ENCODE assay signal across 8 mouse cellular contexts in the genomic region with DNA sequence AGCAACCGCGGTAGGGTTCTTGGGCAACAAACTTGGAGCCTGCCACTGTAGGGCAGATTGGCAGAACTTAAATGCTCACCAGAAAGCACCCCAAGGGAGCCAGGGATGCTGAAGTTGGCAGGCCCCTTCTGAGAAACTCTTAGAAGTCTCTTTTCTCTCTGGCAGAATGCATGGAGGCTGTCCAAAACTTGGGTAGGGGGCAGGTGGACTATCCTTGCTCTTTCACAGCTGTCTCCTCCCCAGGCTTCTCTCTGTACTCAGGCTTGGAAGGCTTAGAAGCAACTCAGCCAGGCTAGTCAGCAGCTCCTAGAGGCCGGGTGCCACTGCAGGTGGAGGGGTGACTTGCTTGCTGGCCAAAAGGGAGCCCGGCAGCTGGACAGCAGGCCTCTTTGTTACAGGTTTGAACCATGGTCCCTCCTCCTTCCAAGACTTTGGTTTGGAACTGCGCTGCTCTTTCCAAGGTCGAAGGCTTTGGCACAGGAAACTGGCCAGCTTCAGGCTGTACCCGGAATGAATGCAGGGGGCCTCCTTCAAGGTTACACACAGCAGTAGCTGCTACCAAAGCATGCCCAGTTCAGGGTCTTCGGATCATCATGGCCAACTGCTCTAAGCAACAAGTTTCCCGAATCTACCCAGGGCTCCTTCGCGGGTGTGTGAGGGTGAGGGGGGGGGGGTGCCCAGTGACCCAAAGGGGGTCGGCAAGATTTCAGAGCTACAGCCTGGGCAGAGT. TPM values are rescaled to one million over a fixed set of nuclear protein-coding genes. Genes with fewer than 3 reads are reported as not detected.
DNase-seq lines count a peak whose midpoint lies in the region; ATAC-seq lines count a peak whose summit lies in the region.

A gene (plus strand): TSS at position 680 of the 730 bp plus-strand sequence.

- no peak for ATAC-seq in liver, embryonic 16.5 days (ENCODE audit: low read depth)
- no peak for ATAC-seq in monocyte, adult 5-6 weeks (replicated peaks; ENCODE audit: insufficient number of reproducible peaks, low FRiP score, low TSS enrichment, poor library complexity, severe bottlenecking)

- peak within 1 kb of the TSS; percentile 77 for H3K27ac ChIP-seq in heart, embryonic 10.5 days
- H3K27ac ChIP-seq in liver, embryonic 16.5 days (ENCODE audit: low read length) = peak within 1 kb of the TSS; percentile 45

- peaks cover 68% of the 10 kb centered on the region for H3K27me3 ChIP-seq in heart, embryonic 10.5 days (ENCODE audit: insufficient read depth, poor library complexity, severe bottlenecking)
- H3K27me3 ChIP-seq in liver, embryonic 16.5 days (ENCODE audit: control insufficient read depth, insufficient read depth, low read depth, low read length) = peaks cover 25% of the 10 kb centered on the region

- 13% methylated on average over 12 of the region's 12 CpGs for WGBS in heart, embryonic 10.5 days
- 19% methylated on average over 12 of the region's 12 CpGs for WGBS in liver, embryonic 16.5 days (ENCODE audit: insufficient replicate concordance)

- H3K4me2 ChIP-seq in liver, embryonic 16.5 days (ENCODE audit: low read depth, low read length) = peak within 1 kb of the TSS; percentile 54

- DNase-seq in right cerebral cortex, adult 18-20 months = peak; percentile 23
- no peak for DNase-seq in right cerebral cortex, postnatal 14 days
- DNase-seq in brain, adult 2 months (ENCODE audit: low read depth, low spot score) = peak; percentile 22
- DNase-seq in heart, embryonic 10.5 days (ENCODE audit: low spot score) = no peak
- peak; percentile 71 to 81 for DNase-seq in kidney, adult 8-10 months
- DNase-seq in right cerebral cortex, postnatal 25 days = peak; percentile 26

- peaks cover 30% of the 10 kb centered on the region for H3K4me1 ChIP-seq in heart, embryonic 10.5 days
- peaks cover 2% of the 10 kb centered on the region for H3K4me1 ChIP-seq in liver, embryonic 16.5 days (ENCODE audit: control insufficient read depth, low read depth, low read length)

- H3K9ac ChIP-seq in liver, embryonic 16.5 days (ENCODE audit: low read depth, low read length) = peak within 1 kb of the TSS; percentile 54

- no peaks in the 10 kb centered on the region for H3K9me3 ChIP-seq in heart, embryonic 10.5 days
- H3K9me3 ChIP-seq in liver, embryonic 16.5 days (replicated peaks; ENCODE audit: control insufficient read depth, low read length) = no peaks in the 10 kb centered on the region

- peak within 1 kb of the TSS; percentile 73 for H3K4me3 ChIP-seq in heart, embryonic 10.5 days
- peak within 1 kb of the TSS; percentile 61 for H3K4me3 ChIP-seq in liver, embryonic 16.5 days (ENCODE audit: low read depth, low read length)

- no peaks in the 10 kb centered on the region for H3K36me3 ChIP-seq in heart, embryonic 10.5 days
- no peaks in the 10 kb centered on the region for H3K36me3 ChIP-seq in liver, embryonic 16.5 days (ENCODE audit: control insufficient read depth, insufficient read depth)

RNA-seq across cellular contexts. Expression of the gene that starts here (rescaled TPM):
- polyA plus RNA-seq in heart, embryonic 10.5 days (2016; fragmentation: Nextera tagmentation; extraction: Ambion mirVana) = 0.91 and 1.6 TPM in 2 replicates
- polyA plus RNA-seq in liver, embryonic 16.5 days (2015; fragmentation: Nextera tagmentation; extraction: Ambion mirVana) = 1.8 and 2.0 TPM in 2 replicates
- total RNA-seq in monocyte, adult 5-6 weeks (2017) = 0.43 to 0.97 TPM (median 0.86 TPM) in 3 replicates

Comparison
In these comparisons a context has a peak if more than half of its experiments do, and no peak if none do; other contexts are left out.
1. DNase-seq: peak in right cerebral cortex, adult 18-20 months (single experiment), brain, adult 2 months (single experiment), kidney, adult 8-10 months (2 of 2) and right cerebral cortex, postnatal 25 days (single experiment); none in right cerebral cortex, postnatal 14 days (single experiment) and heart, embryonic 10.5 days (single experiment).